Mouse (Mus musculus) lung, postnatal 0 days (tissue): ENCODE measurements at regions not wholly inside any gene's neighbourhood (a gene's known extent, or its start where the extent isn't known, plus 50 kb on each side); places are given as distances from the start of the nearest gene placed in this dataset.

Source experiments
- CTCF ChIP-seq: IDR thresholded peaks from 2 replicates; pipeline ENCODE4 v1.5.1; 2016; ENCODE audit warnings: antibody characterized with exemption, mild to moderate bottlenecking
- EP300 ChIP-seq: IDR thresholded peaks from 2 replicates; pipeline ENCODE4 v1.6.1; 2016; ENCODE audit warnings: antibody characterized with exemption, mild to moderate bottlenecking, control low read depth

DNA sequence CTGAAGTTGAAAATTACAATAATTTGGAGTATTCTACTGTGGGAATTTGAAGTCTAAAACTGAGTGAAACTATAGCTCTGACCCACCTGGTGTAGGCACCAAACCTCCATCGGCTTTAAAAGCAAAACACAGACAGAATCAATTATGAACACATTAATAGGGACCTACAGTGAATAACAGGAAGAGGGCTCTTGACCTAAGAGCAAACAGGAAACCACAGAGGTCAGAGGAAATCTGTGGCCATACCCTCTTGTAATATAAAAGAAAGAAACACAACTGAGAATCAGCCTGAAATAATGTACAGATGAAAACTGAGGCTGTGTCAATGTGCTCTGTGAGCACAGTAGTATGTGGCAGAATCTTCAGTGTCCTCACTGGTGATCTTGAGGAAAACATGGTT is 789.7 kb upstream of the Zfp386 start:
- TF ChIP-seq CTCF, result no peak
- TF ChIP-seq EP300, result no peak
